Mouse (Mus musculus) hindbrain, postnatal 0 days (tissue): ENCODE results near the gene Sh3bp4. TPM values are rescaled to one million over a fixed set of nuclear protein-coding genes. Genes with fewer than 3 reads are reported as not detected.

Source experiments
- ATAC-seq: fragments of 200-750 bp; cut with Nextera tagmentation; 2 replicates; pipeline ENCODE4 v1.8.0; 2017; ENCODE audit warnings: mild to moderate bottlenecking, moderate TSS enrichment, moderate library complexity
- DNase-seq: peaks from one replicate; pipeline ENCODE4 v3.0.0-alpha.2; 2015; ENCODE audit warnings: low spot score
- H3K27ac ChIP-seq: fragments of 300-500 bp; sonication (generic); 2 replicates; pipeline ENCODE4 v1.5.1; 2014; ENCODE audit warnings: mild to moderate bottlenecking
- H3K27me3 ChIP-seq: fragments of 300-500 bp; sonication (generic); 2 replicates; pipeline ENCODE4 v1.6.1; 2014; ENCODE audit warnings: low read length, mixed read lengths; ENCODE audit not compliant: insufficient read depth
- H3K36me3 ChIP-seq: fragments of 300-500 bp; sonication (generic); 2 replicates; pipeline ENCODE4 v1.6.1; 2014; ENCODE audit warnings: low read length, mixed read lengths; ENCODE audit not compliant: insufficient read depth
- H3K4me1 ChIP-seq: fragments of 300-500 bp; sonication (generic); 2 replicates; pipeline ENCODE4 v1.6.1; 2014; ENCODE audit warnings: antibody characterized with exemption, low read length, mixed read lengths; ENCODE audit not compliant: insufficient read depth
- H3K4me2 ChIP-seq: fragments of 300-500 bp; sonication (generic); 2 replicates; pipeline ENCODE4 v1.6.1; 2014; ENCODE audit warnings: low read depth, mild to moderate bottlenecking, low read length, moderate library complexity, mixed read lengths
- H3K4me3 ChIP-seq: fragments of 300-500 bp; sonication (generic); 2 replicates; pipeline ENCODE4 v1.5.1; 2014; ENCODE audit warnings: low read length
- H3K9ac ChIP-seq: fragments of 300-500 bp; sonication (generic); replicated peaks from 2 replicates; pipeline ENCODE4 v1.6.1; 2014; ENCODE audit warnings: mild to moderate bottlenecking, low read length, moderate library complexity, mixed read lengths
- H3K9me3 ChIP-seq: fragments of 300-500 bp; sonication (generic); 2 replicates; pipeline ENCODE4 v1.6.1; 2016; ENCODE audit warnings: low read length, mixed read lengths
- CTCF ChIP-seq: IDR thresholded peaks from 2 replicates; pipeline ENCODE4 v1.5.1; 2016; ENCODE audit warnings: antibody characterized with exemption, control low read depth, low read depth
- WGBS: fragments of 180-500 bp; shearing (Covaris S2); extraction: QIAGEN DNeasy Blood & Tissue Kit; methylation state at CpG from one replicate; pipeline ENCODE4 v1.1.7; 2014; 5-methylcytosine and 5-hydroxymethylcytosine counted together
- polyA plus RNA-seq: library from polyadenylated mRNA; unstranded; fragments of >200 nt; fragmentation: Nextera tagmentation; extraction: Ambion mirVana; gene quantifications from 2 replicates; pipeline ENCODE4 v1.2.1, GENCODE M21; 2015
- total RNA-seq: library from RNA; depleted of rRNA; stranded (reverse); fragments of >200 nt; gene quantifications from 2 replicates; pipeline ENCODE4 v1.2.3, GENCODE M21; 2014

The Sh3bp4 gene
- total and polyA plus RNA-seq, 2 experiments from 2014 or later = 14.6 to 38.8 TPM

- H3K4me2 ChIP-seq = no peak overlapping the region
- H3K27ac ChIP-seq = no peak overlapping the region
- H3K9ac ChIP-seq = no peak overlapping the region
- no peak for DNase-seq
- H3K4me3 ChIP-seq = no peak overlapping the region
- no peak for TF ChIP-seq CTCF
- H3K36me3 ChIP-seq = no peaks in the 10 kb centered on the region
- H3K9me3 ChIP-seq = no peaks in the 10 kb centered on the region
- peaks cover 6% of the 10 kb centered on the region; the same call in 1 of the 2 replicates for H3K4me1 ChIP-seq
- WGBS = 85% methylated on average over 9 of the region's 9 CpGs
- ATAC-seq = no peak
- no peaks in the 10 kb centered on the region for H3K27me3 ChIP-seq
Observed at GRCm38 (mm10) chr1:89076777-89077176, 6.6 kb downstream of the Sh3bp4 start.

- Histone ChIP-seq H3K36me3 (no peaks in the 10 kb centered on the region), H3K9ac (no peak overlapping the region), H3K4me1 (0 out of 2 replicates have a peak, but pooled peaks cover 8% of the 10 kb centered on the region), H3K4me3 (no peak overlapping the region), H3K9me3 (no peaks in the 10 kb centered on the region), H3K27me3 (no peaks in the 10 kb centered on the region), H3K27ac (no peak overlapping the region), H3K4me2 (no peak overlapping the region)
- no peak for DNase-seq
- no peak for ATAC-seq
- WGBS = 57% methylated on average over 2 of the region's 2 CpGs
- no peak for TF ChIP-seq CTCF
Observed at GRCm38 (mm10) chr1:89078240-89078639, 8.0 kb downstream of the Sh3bp4 start.

- Histone ChIP-seq H3K4me3 (no peak overlapping the region), H3K27me3 (no peaks in the 10 kb centered on the region), H3K9me3 (no peaks in the 10 kb centered on the region), H3K27ac (no peak overlapping the region), H3K4me2 (no peak overlapping the region), H3K36me3 (no peaks in the 10 kb centered on the region), H3K4me1 (0 out of 2 replicates have a peak, but pooled peaks cover 8% of the 10 kb centered on the region), H3K9ac (no peak overlapping the region)
- 37% methylated on average over 9 of the region's 9 CpGs for WGBS
- ATAC-seq = no peak
- TF ChIP-seq CTCF = no peak
- no peak for DNase-seq
Observed at GRCm38 (mm10) chr1:89078730-89079129, 8.5 kb downstream of the Sh3bp4 start.

GRCm38 (mm10) chr1:89079239-89079638 is 9.0 kb downstream of the Sh3bp4 start:
- Histone ChIP-seq H3K4me1 (0 out of 2 replicates have a peak, but pooled peaks cover 8% of the 10 kb centered on the region), H3K36me3 (no peaks in the 10 kb centered on the region), H3K27me3 (no peaks in the 10 kb centered on the region), H3K4me2 (no peak overlapping the region), H3K4me3 (no peak overlapping the region), H3K9me3 (no peaks in the 10 kb centered on the region), H3K27ac (no peak overlapping the region), H3K9ac (no peak overlapping the region)
- WGBS = 65% methylated on average over 2 of the region's 2 CpGs
- ATAC-seq = no peak
- TF ChIP-seq CTCF = no peak
- DNase-seq = no peak

- no peak overlapping the region for H3K4me3 ChIP-seq
- no peak for TF ChIP-seq CTCF
- 80% methylated on average over 8 of the region's 8 CpGs for WGBS
- no peak overlapping the region for H3K27ac ChIP-seq
- ATAC-seq (no peak), DNase-seq (no peak)
- no peaks in the 10 kb centered on the region for H3K9me3 ChIP-seq
- no peaks in the 10 kb centered on the region for H3K27me3 ChIP-seq
- H3K9ac ChIP-seq = no peak overlapping the region
- H3K4me1 ChIP-seq = 0 out of 2 replicates have a peak, but pooled peaks cover 8% of the 10 kb centered on the region
- H3K36me3 ChIP-seq = no peaks in the 10 kb centered on the region
- no peak overlapping the region for H3K4me2 ChIP-seq
Observed at GRCm38 (mm10) chr1:89080371-89080770, 10.2 kb downstream of the Sh3bp4 start.

- Histone ChIP-seq H3K27ac (no peak overlapping the region), H3K27me3 (no peaks in the 10 kb centered on the region), H3K9me3 (no peaks in the 10 kb centered on the region), H3K36me3 (no peaks in the 10 kb centered on the region), H3K4me1 (0 out of 2 replicates have a peak, but pooled peaks cover 8% of the 10 kb centered on the region), H3K4me3 (no peak overlapping the region), H3K9ac (no peak overlapping the region), H3K4me2 (no peak overlapping the region)
- no peak for TF ChIP-seq CTCF
- 57% methylated on average over 5 of the region's 5 CpGs for WGBS
- ATAC-seq = no peak
- DNase-seq = no peak
Observed at GRCm38 (mm10) chr1:89080795-89081194, 10.6 kb downstream of the Sh3bp4 start.

- DNase-seq = no peak
- Histone ChIP-seq H3K4me2 (no peak overlapping the region), H3K9me3 (no peaks in the 10 kb centered on the region), H3K4me3 (no peak overlapping the region), H3K9ac (no peak overlapping the region), H3K4me1 (0 out of 2 replicates have a peak, but pooled peaks cover 8% of the 10 kb centered on the region), H3K36me3 (no peaks in the 10 kb centered on the region), H3K27ac (no peak overlapping the region), H3K27me3 (no peaks in the 10 kb centered on the region)
- WGBS = 84% methylated on average over 4 of the region's 4 CpGs
- TF ChIP-seq CTCF = no peak
- no peak for ATAC-seq
Observed at GRCm38 (mm10) chr1:89081371-89081770, 11.2 kb downstream of the Sh3bp4 start.
